Mouse (Mus musculus) megakaryocyte, embryonic 14.5 days (primary cell): ENCODE measurements around the gene Ccser1.

Experiments
- FLI1 ChIP-seq: IDR thresholded peaks from 2 replicates; pipeline ENCODE4 v1.6.1; 2012; ENCODE audit warnings: low read length, inconsistent platforms, mixed read lengths
- GATA1 ChIP-seq: IDR thresholded peaks from 3 replicates; pipeline ENCODE4 v1.6.1; 2012; ENCODE audit warnings: mixed read lengths, low read length, inconsistent platforms, borderline replicate concordance

DNA sequence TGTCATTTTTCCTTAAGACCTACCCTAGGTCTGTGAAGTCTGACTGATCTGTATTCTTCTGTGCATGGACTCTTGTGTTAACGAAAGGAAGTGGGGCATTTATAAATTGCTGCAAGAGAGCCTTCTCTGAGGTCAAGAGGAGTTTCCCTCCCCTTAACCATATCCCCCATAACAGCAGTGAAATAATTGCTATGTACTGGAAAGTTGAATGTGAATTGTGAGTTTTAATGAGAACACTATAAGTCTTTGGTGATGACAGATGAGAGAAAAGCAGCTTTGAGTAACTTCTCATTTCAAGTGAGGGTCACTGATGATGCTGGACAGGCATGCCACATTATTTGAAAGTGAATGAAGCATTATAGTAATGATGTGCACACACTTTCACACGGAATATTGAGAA, 585.7 kb downstream of the Ccser1 start:
- TF ChIP-seq GATA1 = no peak
- no peak for TF ChIP-seq FLI1
